Mouse (Mus musculus) c-Kit-positive CD71-positive TER-119-negative erythroid progenitor cells, embryonic 14.5 days (primary cell): ENCODE data around the gene Tmem95.
"Not testable (repeated sequence)": the region's sequence is repeated elsewhere in the genome, so short reads cannot be mapped to it uniquely, and the experiment has no call there.

Source experiments
- DNase-seq: peaks from one replicate; pipeline ENCODE4 v3.0.0-alpha.2; 2013; ENCODE audit warnings: low read depth

Tmem95 gene

DNA sequence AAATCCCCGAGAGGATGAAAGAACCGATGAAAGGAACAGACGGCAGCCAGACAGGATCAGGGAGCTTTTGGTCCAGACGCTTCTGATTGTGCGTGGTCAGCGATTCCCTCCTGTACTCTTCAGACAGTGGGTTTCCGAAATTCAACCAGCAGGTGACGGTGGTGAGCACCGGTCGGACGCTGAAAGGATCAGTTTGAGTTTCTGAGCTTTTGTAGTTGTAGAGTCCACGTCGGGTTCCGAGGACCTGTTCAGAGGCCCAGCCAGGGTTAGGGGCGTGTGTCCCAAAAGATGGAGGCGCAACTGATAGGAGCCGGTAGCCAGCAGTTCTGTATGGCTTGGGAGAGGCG is 2.7 kb upstream of the Tmem95 start:
- DNase-seq, result peak; percentile 74

DNA sequence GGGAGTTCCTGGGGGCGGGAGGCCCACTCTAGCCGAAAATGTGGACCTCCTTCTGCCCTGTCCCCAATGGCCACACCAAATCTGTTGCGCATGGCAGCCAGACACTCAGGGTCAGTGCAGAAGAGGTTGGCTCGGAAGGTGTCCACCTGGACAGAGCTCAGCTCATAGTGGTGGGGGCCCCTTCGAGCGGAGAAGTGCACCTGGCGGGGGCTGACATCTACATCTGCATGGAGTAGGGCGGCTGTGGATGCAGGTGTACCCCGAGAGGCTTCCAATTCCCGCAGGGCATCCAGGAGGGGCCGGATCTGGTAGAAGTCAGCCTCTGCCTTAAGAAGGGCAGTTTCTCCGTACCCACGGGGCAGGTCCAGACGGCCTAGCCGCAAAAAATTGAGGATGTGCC is 1.9 kb upstream of the Tmem95 start:
- no peak for DNase-seq

DNA sequence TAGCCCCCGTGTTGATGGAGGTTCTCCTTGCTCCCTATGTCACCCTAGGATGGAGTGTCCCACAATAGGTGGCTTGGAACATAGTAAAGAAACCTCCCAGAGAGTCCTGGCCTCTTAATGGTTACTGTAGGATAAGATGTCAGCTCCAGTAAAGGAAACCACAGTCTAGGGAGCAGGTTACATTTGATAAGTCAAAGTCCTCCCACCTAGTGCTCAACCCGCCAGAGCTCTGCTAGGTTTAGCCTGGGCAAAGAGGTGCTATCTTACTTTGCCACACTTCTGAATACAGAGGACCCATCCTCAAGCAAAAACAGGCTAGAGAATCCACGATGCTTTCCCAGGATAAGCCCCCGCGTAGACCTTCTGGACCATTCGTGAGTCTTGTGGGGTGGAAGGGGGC is 1.1 kb upstream of the Tmem95 start:
- peak; percentile 63 for DNase-seq

DNA sequence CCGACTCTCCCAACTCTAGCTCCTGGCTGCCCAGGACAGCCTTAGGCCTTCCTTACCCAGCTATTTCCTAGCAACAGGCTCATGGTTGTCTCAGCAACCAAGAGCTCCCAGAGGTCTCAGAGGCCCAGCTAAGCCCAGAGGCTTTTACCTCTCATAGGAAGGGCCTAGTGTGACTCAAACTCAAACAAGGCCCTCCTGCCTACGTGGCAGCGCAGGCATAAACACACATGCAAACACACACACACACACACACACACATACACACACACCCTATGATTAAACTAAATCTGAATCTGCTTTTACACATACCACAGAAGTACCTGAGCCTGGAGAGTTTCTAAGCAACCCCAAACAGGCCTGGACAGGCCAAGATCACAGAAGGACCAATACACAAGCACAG is 581 bp upstream of the Tmem95 start:
- no peak for DNase-seq

DNA sequence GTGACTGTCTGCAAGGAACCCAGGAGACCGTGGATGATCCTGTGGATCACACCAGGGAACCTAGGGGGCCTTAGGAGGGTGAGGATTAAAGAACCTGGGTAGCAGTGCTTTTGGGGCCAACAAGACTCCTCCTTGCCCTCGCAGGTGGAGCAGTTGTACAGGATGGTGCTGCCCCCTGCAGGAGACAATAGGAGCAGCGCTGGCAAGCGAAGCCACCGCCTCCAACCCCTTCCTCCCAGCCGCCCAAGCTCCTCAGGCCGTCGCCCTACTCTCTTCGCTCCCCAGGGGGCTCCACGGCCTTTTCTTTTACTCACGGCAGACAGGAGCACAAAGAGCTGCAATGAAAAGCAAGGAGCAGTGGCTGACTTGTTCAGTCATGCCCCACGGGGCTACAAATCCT is 951 bp downstream of the Tmem95 start:
- DNase-seq, result peak; percentile 85

DNA sequence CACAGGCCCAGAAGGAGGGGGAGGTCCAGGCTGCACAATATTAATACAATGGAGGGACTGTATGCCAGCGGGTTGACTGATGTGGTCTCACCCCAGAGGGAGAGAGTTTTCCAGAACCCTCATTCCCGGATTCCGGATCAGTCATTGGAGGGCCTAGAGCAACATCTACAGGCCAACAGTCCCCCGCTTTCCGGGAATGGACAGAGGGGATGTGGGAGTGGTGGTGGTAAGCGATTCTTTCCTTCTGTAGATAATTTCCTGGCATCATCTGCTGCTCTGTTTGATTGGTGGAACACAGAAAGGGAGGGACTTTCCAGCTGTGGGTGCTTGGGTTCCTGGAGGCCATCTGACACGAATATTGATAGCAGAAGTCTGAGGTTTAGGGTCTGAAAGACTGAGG is 1.6 kb downstream of the Tmem95 start:
- DNase-seq, result no peak

DNA sequence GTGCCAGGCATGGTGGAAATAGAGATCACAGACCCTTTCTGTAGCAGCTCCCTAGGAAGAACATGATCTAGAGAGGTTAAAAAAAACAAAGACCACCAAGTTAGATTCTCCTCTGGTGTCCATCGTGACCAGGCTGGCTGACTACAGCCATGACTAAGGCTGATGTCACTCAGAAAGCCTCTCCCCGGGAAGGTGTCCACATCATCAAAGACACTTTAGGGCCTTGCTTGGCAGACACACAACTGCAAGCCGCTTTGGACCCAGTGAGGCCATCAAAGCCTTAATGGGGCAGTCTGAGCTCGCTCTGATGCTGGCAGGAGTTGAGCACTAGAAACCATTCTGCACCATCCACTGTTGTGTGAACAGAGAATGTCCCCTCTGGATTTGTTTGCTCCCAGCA is 5.4 kb downstream of the Tmem95 start:
- DNase-seq, result no peak

DNA sequence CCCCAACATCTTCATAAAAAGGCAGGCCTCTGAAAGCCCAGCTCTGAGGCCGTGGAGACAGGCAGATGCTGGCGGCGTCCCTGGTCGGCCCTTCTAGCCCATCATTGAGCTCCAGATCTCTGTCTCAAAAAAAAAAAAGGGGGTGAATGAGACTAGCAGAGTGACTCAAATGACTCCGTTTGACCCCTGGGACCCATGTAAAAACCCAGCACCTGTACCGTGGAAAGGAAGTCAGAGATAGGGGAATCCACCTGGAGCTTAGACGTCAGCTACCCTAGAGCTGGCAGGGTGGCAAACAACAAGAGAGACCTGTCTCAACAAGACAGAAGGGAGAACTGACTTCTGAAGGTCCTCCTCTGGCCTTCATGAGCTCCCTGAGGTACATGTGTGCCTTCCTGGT is 6.0 kb downstream of the Tmem95 start:
- DNase-seq, result no peak

DNA sequence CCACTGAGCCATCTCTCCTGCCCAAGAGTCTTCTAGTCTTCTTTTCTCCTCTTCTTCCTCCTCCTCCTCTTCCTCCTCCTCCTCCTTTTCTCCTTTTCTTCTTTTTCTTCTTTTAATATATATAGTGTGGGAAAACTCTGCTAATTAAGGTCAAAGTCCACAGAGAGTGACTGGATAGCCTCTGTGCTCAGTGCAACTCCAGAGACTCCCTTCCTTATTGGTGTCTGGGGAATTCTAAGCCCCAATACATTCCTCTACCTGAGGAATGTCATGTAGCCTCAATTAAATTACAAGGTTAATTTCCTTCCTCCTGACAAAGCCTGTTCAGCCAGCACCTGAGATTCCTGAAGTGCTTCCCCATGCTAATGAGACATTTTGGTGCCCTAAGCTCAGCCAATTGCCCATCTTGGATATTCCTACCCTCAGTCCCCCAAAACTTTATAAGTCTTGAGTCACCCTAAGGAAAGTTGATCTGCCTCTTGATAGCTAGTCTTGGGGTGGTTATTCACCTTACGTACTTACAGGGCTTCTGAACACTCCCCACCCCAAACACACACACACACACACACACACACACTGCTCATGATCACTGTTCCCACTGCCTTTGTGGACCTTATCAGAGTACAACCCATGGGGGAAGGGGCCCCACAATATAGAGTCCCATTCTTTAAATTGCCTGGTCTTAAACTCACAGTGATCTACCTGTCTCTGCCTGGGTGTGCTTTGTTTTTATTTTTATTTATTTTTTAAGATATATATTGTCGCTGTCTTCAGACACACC is 7.3 kb downstream of the Tmem95 start:
- DNase-seq, result no peak

DNA sequence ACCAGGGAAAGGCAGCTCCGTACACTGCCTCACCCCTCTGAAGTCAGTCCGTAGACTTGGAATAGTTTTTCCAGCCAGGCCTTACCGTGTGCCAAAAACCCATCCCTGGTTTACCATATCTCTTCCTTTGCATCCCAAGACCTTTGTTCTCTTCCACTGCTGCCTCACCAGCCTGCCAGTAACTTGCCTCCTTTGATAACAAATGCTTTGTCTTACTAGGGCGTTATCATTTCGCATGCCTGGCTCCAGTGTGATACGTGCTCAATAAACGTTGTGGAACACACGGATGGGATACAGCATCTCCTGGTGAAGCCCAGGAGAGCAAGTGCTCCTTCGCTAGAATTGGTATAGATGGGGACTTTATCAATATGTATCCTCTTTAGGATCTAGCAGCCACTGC is 10.5 kb downstream of the Tmem95 start:
- DNase-seq, result no peak

DNA sequence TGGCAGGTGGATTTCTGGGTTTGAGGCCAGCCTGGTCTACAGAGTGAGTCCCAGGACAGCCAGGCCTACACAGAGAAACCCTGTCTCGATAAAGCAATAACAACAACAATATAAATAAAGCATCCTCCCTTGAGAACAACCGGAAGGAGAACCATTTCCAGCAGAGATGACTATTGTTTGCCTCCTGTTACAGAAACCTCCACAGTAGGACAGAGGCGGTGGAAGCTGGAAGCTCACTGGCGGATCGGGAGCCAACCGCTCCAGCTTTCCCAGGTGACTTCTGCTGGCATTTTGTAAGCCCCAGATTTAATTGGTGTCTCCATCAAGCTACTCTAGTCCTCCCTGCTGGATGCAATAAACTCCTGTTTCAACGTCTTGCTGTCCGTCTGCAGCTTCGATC is 12.3 kb downstream of the Tmem95 start:
- no peak for DNase-seq

DNA sequence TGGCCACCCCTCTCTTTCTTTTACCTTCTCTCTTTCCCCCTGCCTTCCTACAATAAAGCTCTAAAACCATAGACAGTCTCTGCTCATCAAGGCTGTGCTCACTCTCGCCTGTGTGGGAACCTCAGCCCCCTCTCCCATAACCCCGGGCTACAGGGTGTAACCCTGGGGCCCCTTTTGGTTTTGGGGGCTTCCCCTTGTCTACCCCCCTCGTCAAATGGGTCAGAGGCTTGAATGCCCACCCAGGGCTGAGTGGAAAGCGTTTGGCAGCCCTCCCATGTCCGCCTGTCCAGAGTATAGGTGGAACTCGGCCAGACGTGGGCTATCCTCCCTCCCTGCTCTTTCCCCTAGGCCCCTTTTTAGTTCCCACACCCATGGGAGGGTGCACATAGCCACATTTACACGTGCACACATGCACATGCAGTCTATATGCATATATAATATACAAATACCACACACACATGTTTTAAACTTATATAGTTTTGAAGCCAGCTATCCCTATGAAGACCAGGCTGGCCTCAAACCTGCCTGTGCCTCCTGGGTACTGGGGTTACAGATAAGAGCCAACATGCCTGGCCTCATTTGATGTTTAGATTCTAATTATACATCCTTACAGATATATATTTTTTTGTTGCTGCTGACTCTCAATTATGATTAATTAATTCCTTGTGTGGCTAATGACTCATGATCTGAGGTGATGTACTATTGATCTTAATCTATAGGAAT is 13.5 kb downstream of the Tmem95 start:
- no peak for DNase-seq

DNA sequence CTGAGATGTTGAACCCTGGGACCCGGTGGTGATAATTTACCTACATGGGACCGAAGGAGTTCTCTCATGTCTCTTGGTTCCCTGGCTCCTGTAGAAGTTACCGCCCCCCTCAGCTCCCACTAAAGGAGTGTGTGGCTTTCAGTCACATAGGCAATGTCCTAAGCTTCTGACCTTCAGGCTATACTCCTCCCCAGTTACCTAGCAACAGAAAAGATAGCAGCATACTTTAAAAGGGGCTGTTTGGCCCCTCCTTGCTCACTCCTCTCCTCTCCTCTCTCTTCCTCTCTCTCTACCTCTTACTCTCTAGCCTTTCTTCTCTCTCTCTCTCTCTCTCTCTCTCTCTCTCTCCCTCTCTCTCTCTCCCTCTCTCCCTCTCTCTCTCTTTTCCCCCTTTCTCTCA is 14.1 kb downstream of the Tmem95 start:
- not testable (repeated sequence) for DNase-seq

DNA sequence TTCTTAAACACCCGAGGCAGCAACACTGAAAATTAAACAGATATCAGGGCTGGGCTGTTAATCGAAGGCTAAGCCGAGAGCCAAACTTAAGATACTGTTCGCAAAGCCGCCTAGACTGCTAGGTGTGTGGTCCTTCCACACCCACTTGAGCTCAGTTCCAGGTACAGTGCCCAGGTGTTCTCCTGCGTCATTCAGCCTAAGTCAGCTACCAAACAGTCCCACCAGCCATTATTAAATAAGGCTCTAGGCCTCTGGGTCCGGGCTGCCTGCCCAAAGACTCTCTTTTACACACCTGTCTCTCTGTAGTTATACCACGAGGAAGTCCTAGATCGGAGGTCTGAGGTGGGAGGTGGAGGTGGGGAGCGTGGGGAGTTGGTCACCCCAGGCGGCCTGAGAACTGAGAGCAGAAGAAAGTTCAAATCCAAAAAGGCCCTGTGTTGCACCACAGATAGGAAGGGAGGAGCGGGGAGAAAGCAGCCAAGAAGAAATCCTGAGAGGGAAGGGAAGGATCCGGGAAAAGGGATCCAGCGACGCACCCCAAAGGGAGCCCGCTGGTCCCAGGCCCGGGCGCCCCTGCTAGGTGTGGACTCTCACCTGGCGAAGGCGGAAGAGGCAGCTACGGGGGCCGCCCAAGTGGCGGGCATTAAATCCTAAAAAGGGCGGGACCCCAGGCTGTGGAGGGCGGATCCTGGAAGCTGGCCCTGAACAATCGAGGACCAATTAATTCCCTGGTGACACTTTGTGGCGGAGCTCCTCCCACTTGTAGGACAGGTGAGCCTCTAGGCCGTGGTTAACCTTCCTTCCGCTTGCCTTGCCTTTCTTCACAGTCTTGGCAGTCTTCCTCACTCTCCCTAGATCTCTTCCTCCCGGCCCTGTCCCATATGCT is 19.5 kb downstream of the Tmem95 start, which contains the start of gene Tnk1:
Tnk1 (minus strand) TSS at position 618 of the 886 bp plus-strand sequence.
- DNase-seq, result no peak

DNA sequence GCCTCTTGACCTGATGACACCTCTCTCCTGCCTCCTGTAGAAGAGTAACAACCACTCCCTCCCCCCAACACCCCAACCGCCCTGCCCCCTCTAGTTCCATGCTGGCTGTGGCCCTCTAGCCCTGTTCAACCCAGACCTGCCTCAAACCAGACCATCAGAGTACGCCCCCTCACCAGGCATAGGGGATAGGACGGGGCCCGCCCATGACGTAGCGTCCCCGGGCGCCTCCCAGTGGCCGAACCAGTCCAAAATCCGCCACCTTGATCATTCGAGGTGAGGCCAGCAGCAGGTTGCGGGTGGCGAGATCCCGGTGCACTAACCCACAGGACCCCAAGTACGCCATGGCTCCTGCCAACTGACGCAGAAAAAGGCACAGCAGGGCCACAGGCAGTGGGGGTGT is 22.5 kb downstream of the Tmem95 start:
- DNase-seq, result no peak

DNA sequence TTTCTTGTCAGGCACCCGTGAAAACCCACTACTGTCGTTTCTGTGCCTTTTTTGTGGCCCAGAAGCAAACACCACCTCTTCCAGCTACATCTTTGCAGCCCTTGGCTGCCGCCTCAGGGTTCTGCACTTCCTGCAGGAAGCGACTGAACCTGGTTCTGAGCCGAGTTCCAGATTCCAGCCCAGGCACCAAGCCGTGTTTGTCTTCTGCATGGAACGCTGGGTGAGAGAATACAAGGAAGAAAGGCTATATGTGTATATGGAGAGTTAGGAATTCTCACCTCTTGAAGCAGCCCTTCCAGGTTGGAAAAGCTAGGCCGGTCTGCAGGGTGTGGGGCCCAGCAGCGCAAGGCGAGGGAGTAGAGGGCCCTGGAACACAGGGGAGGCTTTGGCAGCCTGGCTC is 23.1 kb downstream of the Tmem95 start:
- no peak for DNase-seq

DNA sequence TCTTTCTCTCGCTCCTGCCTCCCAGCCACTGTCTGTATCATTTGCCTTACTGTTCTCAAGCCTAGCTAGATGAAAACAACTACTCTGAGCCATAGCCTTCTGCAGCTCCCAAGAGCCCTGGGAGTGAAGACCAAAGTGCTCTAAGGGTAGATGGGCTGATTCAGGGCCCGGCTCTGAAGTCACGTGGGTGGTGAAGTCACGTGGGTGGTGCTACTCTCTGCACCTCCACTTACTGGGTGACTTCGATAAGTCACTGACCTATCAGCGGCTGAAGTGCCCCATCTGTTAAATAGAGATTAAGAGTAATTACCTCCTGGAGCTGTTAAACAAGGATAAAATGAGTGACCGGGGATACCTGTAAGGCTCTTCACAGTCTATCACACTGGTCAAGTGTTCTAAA is 23.8 kb downstream of the Tmem95 start:
- DNase-seq, result peak; percentile 99

DNA sequence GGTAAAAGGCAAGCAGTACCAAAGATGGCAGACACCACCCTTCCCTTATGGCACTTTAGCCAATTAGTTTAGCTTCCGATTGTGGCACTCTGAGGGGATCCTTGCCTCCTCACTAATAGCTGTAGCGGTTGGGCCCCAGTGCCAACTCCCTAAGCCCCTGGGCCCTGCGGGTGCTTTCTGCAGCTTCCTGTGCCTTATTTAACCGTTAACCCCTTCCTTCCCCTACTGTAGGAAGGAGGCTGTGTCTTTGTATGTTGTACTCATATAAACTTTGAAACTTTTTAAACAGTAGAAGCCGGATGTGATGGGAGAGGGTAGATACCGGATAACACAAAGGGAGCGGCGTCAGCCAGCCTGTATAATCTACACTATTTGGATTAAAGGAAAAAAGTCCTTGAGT is 27.1 kb downstream of the Tmem95 start:
- no peak for DNase-seq

DNA sequence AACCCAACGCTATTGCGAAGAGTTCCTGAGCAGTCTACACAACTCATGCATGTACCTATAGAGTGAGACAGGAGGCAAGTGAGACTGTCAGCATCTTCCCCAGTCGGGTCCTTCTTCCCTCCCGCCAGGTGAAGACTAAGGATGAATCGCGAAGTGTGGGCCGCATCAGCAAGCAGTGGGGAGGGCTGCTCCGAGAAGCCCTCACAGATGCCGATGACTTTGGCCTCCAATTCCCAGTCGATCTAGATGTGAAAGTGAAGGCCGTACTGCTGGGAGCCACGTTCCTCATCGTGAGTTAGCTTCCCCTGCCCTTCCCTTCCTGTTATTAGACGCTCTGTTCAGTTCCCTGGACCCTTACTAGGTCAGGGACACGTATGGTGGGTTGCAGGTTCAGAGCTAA is 27.9 kb downstream of the Tmem95 start:
- DNase-seq, result no peak

DNA sequence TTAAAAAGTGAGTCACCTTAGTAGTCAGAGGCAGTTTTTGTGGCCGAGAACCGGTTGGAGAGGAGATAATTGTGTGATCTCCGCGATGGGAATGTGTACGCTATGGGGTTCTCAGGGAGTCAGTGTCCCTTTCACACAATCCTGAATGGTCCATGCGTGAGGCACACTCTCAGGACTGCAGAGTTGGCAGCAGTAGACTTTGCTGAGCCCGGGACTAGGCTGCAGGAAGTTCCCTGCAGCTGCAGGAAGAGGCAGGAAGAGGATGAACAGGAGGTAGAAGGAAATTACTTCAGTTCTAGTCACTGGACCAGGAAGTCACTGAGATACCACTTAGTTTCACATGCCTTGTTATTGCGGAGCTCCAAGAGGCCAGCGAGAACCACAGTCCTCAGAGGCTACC is 28.7 kb downstream of the Tmem95 start:
- no peak for DNase-seq

DNA sequence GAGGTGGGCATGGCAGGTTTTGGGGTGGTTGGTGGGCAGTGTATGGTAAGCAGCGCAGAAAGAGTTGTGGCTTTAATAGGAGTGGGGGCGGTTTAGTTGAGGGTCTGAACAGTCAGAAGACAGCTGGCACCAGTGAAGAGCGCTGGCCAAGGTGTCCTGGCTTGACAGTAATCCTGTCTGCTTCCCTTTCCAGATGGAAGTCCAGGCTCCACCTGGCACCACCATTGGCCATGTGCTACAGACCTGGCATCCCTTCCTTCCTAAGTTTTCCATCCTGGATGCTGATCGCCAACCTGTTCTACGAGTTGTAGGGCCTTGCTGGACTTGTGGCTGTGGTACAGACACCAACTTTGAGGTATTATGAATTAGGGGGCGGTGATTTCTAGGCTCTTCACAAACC is 29.8 kb downstream of the Tmem95 start:
- no peak for DNase-seq

DNA sequence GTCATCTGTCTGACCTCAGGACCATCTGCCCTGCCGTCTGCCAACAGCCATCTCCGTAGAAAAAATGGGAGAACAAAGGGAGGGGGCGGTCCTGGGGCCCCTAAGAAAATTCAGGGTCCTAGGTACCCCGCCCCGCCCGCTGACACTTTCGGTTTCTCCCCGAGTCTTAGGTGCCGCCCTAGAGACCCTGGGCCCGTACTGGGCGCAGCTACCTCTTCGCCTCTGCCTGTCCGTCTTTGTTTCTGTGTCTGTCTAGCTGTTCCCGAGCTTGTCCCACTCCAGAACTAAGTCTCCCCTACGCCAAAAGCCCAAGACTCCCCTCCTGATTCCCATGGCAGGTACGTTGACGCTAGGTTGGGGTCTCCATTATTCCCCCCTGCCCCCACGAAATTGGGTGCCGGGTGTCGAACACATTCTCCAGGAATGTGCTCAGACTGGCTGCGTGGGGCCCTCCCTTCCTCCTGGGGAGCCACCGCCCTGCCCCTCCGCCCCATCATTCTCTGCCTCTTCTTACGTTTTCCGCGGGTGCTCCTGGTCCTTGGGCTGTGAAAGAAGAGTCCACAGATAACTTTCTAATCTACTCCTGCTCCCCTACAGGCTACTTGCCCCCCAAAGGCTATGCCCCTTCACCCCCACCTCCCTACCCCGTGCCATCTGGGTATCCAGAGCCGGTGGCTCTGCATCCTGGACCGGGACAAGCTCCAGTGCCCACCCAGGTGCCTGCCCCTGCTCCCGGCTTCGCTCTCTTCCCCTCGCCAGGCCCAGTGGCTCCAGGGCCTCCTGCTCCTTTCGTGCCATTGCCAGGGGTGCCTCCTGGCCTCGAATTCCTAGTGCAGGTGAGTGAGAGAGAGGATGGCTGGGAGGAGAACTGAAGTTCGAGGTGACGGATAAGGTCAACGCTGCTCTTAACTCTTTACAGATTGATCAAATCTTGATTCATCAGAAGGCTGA is 30.8 kb downstream of the Tmem95 start:
- DNase-seq, result no peak
